Mouse (Mus musculus) A20 (cell line): Measurements from ENCODE around the gene Rtp2.

ENCODE experiments used
- DNase-seq: peaks from one replicate; pipeline ENCODE4 v3.0.0-alpha.2; 2011; ENCODE audit warnings: low read depth, low spot score

The Rtp2 gene

DNA sequence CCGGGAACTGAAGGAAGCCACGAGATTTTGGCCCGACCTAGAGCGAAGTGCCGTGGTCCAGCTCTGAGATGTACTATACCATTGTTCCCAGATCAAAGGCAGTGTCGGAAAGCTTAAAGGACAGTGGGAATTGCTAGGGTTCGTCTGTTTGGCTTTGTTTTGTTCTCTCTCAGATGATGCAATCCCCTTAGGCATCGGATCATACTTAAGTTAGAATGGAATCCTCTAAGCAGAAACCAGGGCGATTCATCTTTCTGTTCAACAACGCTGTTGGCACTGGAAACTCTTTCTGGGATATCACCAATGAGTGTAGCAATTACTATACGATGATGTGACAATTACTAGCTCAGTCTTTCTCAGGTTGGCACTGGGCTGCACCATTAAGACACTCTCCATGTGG is at the start of gene Rtp2:
Rtp2 (minus strand) TSS at position 101 of the 400 bp plus-strand sequence.
- no peak for DNase-seq

DNA sequence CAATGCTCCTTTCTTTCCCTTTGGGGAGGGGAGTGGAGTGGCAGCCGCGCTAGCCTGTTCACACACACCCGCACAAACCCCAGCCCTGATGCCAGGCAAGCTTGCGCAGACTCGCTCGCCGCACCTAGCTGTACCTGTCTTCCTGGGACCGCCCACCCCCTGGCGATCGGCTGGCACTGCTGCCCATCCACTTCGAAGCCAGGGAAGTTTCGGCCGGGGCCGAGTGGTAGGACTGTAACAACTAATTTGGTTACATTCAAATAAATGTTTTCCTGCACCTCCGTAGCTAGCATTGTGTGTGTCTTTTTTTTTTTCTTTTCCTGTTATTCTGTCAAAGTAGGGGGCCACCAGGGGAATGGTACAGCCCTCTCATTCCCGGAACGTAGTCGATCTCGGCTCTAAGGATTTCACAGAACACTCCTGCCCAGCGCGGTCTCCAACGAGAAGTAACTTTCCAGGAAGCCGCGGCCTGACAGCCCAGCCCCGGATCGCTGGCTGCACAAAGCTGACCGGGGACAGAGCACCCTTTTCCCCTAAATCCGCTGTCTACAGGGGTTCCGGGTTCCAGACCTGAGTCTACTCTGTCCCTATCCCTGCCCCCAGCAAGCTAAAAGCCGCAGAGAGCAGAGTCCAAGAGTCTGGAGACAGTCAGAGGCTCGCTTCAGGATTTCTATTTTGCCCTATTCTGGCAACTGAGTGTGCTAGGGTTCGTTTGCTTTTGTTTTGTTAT is 49.0 kb upstream of the Rtp2 start:
- no peak for DNase-seq

- DNase-seq: peak; percentile 16
Measured at GRCm38 (mm10) chr16:23980201-23980870, 48.1 kb upstream of the Rtp2 start.

DNA sequence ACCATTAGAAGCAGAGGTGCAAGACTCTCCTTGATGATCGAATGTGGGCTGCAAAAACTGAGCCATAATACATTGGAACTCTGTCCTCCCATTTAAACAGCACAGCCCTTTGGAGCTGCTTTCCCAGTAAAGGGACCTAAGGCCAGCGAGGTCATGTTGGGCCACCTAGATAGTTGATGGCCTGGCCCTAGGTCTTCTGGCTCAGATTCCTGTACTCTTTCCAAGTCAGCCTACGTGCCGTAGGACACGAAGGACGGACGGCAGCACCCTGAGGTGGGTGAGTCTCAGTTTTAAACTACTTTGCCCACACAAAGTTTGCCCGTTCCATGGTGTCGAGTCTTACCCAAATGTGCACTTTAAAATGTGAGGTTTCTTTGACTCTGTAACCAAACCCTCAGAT is 47.3 kb upstream of the Rtp2 start:
- peak; percentile 4 for DNase-seq

DNA sequence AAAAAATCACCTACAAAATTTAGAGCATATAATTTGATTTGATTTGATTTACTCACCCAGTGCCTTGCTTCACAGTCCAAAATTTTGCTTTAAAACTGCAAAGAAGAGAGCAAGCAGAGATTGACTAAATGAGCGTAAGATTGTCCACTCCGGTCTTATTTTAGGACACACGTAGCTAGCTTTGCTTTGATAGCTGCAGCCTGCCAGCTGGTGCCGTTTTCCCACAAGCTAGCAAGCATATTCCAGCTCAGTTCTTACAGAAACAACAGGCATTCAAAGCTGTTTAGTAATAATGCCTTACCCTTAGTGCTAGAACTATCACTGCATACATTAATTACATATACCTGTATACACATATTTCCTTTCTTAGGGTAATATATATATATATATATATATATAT is 46.3 kb upstream of the Rtp2 start:
- DNase-seq: no peak

- DNase-seq: no peak
Measured at GRCm38 (mm10) chr16:23977732-23978131, 45.5 kb upstream of the Rtp2 start.

GRCm38 (mm10) chr16:23976196-23976595 is 44.0 kb upstream of the Rtp2 start:
- no peak for DNase-seq

GRCm38 (mm10) chr16:23973635-23974367 is 41.6 kb upstream of the Rtp2 start:
- DNase-seq: no peak

GRCm38 (mm10) chr16:23972901-23973300 is 40.7 kb upstream of the Rtp2 start:
- DNase-seq: no peak

GRCm38 (mm10) chr16:23972126-23972740 is 40.0 kb upstream of the Rtp2 start:
- no peak for DNase-seq

GRCm38 (mm10) chr16:23969919-23970318 is 37.7 kb upstream of the Rtp2 start:
- DNase-seq: no peak

GRCm38 (mm10) chr16:23968888-23969287 is 36.7 kb upstream of the Rtp2 start:
- peak; percentile 8 for DNase-seq

GRCm38 (mm10) chr16:23967301-23967700 is 35.1 kb upstream of the Rtp2 start:
- DNase-seq: peak; percentile 53

- DNase-seq: no peak
Measured at GRCm38 (mm10) chr16:23966066-23966465, 33.9 kb upstream of the Rtp2 start.

GRCm38 (mm10) chr16:23964706-23965367 is 32.6 kb upstream of the Rtp2 start:
- DNase-seq: peak; percentile 15

GRCm38 (mm10) chr16:23963896-23964668 is 31.9 kb upstream of the Rtp2 start:
- DNase-seq: peak; percentile 44

DNA sequence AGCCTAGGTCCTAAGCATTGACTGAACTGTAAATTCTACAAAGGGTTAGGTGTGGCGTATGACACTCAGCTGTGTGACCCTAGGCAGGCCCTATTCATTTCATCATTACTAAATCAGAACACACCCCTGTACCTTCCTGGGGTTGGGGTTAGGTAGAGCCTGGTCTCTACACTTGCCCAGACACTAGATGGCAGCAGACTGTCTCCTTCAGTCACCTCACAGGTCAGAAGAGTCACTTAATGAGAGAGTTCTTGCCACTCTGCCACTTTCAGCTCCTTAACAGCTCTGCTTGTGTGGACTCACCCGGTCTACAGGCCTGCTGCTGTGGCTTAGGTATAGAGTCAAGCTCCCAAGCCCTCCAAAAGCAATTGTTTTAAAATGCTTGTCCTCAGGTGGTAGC is 30.2 kb upstream of the Rtp2 start:
- DNase-seq: peak; percentile 80

DNA sequence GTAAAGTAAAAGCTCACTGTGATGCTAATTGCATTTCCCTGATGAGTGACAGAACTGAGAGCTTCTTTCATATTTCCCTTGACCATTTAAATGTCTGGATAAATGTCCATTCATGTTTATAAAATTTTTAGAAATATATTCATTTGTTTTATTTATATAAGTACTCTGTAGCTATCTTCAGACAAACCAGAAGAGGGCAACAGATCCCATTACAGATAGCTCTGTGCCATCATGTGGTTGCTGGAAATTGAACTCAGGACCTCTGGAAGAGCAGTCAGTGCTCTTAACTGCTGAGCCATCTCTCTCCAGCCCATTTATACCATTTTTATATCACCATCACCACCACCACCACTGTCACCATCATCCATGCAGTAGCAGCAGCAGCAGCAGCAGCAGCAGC is 26.7 kb upstream of the Rtp2 start:
- DNase-seq: peak; percentile 50

DNA sequence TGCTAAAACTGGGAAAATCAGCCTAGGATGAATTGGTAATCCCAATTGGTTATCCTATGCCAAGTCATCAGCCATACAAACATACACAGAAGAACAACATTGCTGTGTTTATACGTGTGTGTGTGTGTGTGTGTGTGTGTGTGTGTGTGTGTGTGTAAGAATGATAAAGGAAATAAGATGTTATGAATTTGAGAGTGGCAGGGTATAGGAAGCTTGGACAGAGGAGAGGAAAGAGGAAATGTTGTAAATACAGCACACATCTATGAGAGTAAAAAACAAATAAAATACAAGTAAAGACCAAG is 21.7 kb upstream of the Rtp2 start:
- DNase-seq: no peak

- peak; percentile 57 for DNase-seq
Measured at GRCm38 (mm10) chr16:23953189-23953958, 21.2 kb upstream of the Rtp2 start.
